Comparison of ENCODE assay signal across 8 mouse cellular contexts in the genomic region with DNA sequence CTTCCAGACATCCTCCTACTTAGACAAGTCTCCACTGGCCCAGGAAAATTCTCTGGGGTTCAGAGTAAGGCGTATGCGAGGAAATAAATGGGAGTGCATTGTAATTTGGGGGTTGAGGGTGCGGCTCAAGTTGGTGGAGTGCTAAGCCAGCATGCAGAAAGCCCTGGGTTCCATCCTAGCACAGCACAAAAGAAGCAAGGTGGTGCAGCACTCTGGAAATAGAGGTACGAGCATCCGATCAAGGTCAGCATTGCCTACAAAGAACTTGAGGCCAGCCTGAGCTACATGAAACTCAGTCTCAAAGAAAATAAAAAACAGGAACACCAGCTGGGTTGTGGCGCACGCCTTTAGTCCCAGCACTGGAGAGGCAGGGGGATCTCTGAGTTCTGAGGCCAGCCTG. TPM values are rescaled to one million over a fixed set of nuclear protein-coding genes. Genes with fewer than 3 reads are reported as not detected.
DNase-seq lines count a peak whose midpoint lies in the region; ATAC-seq and TF ChIP-seq lines count a peak whose summit lies in the region.

TSS of gene Nanos3 (minus strand) at position 101 of the 400 bp plus-strand sequence.

- no peaks in the 10 kb centered on the region for H3K36me3 ChIP-seq in embryonic facial prominence, embryonic 12.5 days
- H3K36me3 ChIP-seq in intestine, embryonic 14.5 days (ENCODE audit: control insufficient read depth, insufficient read depth, low read length), result no peaks in the 10 kb centered on the region
- no peaks in the 10 kb centered on the region for H3K36me3 ChIP-seq in neural tube, embryonic 12.5 days

- H3K4me1 ChIP-seq in embryonic facial prominence, embryonic 12.5 days, result peaks cover 36% of the 10 kb centered on the region
- peaks cover 36% of the 10 kb centered on the region for H3K4me1 ChIP-seq in intestine, embryonic 14.5 days (replicated peaks; ENCODE audit: control insufficient read depth, insufficient read depth, low read length)
- H3K4me1 ChIP-seq in neural tube, embryonic 12.5 days, result peaks cover 40% of the 10 kb centered on the region

- H3K4me2 ChIP-seq in embryonic facial prominence, embryonic 12.5 days (replicated peaks), result peak within 1 kb of the TSS; percentile 64
- peak within 1 kb of the TSS; percentile 73 for H3K4me2 ChIP-seq in intestine, embryonic 14.5 days (ENCODE audit: low read length)
- peak within 1 kb of the TSS; percentile 87 for H3K4me2 ChIP-seq in neural tube, embryonic 12.5 days (replicated peaks)

- ATAC-seq in embryonic facial prominence, embryonic 12.5 days (ENCODE audit: insufficient number of reproducible peaks, insufficient read depth, low FRiP score, low TSS enrichment), result no peak
- no peak for ATAC-seq in intestine, embryonic 14.5 days (replicated peaks; ENCODE audit: low FRiP score, low TSS enrichment, low read depth)
- ATAC-seq in neural tube, embryonic 12.5 days (ENCODE audit: low FRiP score, low read depth), result no peak
- ATAC-seq in monocyte, adult 5-6 weeks (replicated peaks; ENCODE audit: insufficient number of reproducible peaks, low FRiP score, low TSS enrichment, poor library complexity, severe bottlenecking), result no peak

- H3K9me3 ChIP-seq in embryonic facial prominence, embryonic 12.5 days, result no peaks in the 10 kb centered on the region
- no peaks in the 10 kb centered on the region for H3K9me3 ChIP-seq in intestine, embryonic 14.5 days (ENCODE audit: control insufficient read depth, low read length)
- no peaks in the 10 kb centered on the region for H3K9me3 ChIP-seq in neural tube, embryonic 12.5 days

- TF ChIP-seq CTCF in layer of hippocampus, adult 2 months (conservative IDR thresholded peaks at IDR 0.05), result no peak

- peak within 1 kb of the TSS; percentile 98 for H3K9ac ChIP-seq in embryonic facial prominence, embryonic 12.5 days
- peak within 1 kb of the TSS; percentile 97 for H3K9ac ChIP-seq in intestine, embryonic 14.5 days (ENCODE audit: low read length)
- peak within 1 kb of the TSS; percentile 99 for H3K9ac ChIP-seq in neural tube, embryonic 12.5 days

- 89% methylated on average over 7 of the region's 7 CpGs for WGBS in embryonic facial prominence, embryonic 12.5 days
- 92% methylated on average over 7 of the region's 7 CpGs for whole genome bisulfite sequencing in intestine, embryonic 14.5 days
- WGBS in neural tube, embryonic 12.5 days, result 94% methylated on average over 7 of the region's 7 CpGs

- H3K4me3 ChIP-seq in layer of hippocampus, adult 2 months, result peak within 1 kb of the TSS; percentile 67
- H3K4me3 ChIP-seq in embryonic facial prominence, embryonic 12.5 days, result peak within 1 kb of the TSS; percentile 81
- H3K4me3 ChIP-seq in intestine, embryonic 14.5 days (ENCODE audit: low read depth, low read length), result peak within 1 kb of the TSS; percentile 81
- H3K4me3 ChIP-seq in neural tube, embryonic 12.5 days, result peak within 1 kb of the TSS; percentile 87

- H3K27me3 ChIP-seq in embryonic facial prominence, embryonic 12.5 days, result no peaks in the 10 kb centered on the region
- H3K27me3 ChIP-seq in intestine, embryonic 14.5 days (replicated peaks; ENCODE audit: control insufficient read depth, insufficient read depth, low read length), result no peaks in the 10 kb centered on the region
- H3K27me3 ChIP-seq in neural tube, embryonic 12.5 days (replicated peaks), result no peaks in the 10 kb centered on the region

- peak within 1 kb of the TSS; percentile 86 for H3K27ac ChIP-seq in layer of hippocampus, adult 2 months
- peak within 1 kb of the TSS; percentile 94 for H3K27ac ChIP-seq in embryonic facial prominence, embryonic 12.5 days
- H3K27ac ChIP-seq in intestine, embryonic 14.5 days (ENCODE audit: low read depth), result peak within 1 kb of the TSS; percentile 90; the same call in 1 of the 2 replicates
- peak within 1 kb of the TSS; percentile 87; the same call in 1 of the 2 replicates for H3K27ac ChIP-seq in neural tube, embryonic 12.5 days

- no peak for DNase-seq in layer of hippocampus, adult 2 months (ENCODE audit: low spot score in 2 of 2)
- no peak for DNase-seq in layer of hippocampus, adult 9-11 months
- DNase-seq in intestine, embryonic 14.5 days (ENCODE audit: low spot score), result no peak
- DNase-seq in right cerebral cortex, adult 2 months (ENCODE audit: low spot score in 2 of 2), result no peak
- DNase-seq in layer of hippocampus, postnatal 10 days (ENCODE audit: low spot score in 2 of 2), result no peak

RNA-seq across cellular contexts. Expression of gene Nanos3, which starts in this region (rescaled TPM):
- total RNA-seq in layer of hippocampus, adult 2 months (2021), result 1 to 10 TPM; 2.6 to 5.0 TPM
- polyA plus RNA-seq in embryonic facial prominence, embryonic 12.5 days (2016; fragmentation: Nextera tagmentation; extraction: Ambion mirVana), result 5.4 and 7.2 TPM in 2 replicates
- 4.1 and 4.4 TPM in 2 replicates for polyA plus RNA-seq in intestine, embryonic 14.5 days (2014; fragmentation: Nextera tagmentation; extraction: Ambion mirVana)
- polyA plus RNA-seq in neural tube, embryonic 12.5 days (2016; fragmentation: Nextera tagmentation; extraction: Ambion mirVana), result 5.3 and 6.3 TPM in 2 replicates
- not detected in 3 replicates for total RNA-seq in monocyte, adult 5-6 weeks (2017)
- total RNA-seq in layer of hippocampus, postnatal 10 days (2021), result 1 to 10 TPM; 7.8 to 8.4 TPM
